Mouse (Mus musculus): ENCODE data around the gene Adm.

DNA sequence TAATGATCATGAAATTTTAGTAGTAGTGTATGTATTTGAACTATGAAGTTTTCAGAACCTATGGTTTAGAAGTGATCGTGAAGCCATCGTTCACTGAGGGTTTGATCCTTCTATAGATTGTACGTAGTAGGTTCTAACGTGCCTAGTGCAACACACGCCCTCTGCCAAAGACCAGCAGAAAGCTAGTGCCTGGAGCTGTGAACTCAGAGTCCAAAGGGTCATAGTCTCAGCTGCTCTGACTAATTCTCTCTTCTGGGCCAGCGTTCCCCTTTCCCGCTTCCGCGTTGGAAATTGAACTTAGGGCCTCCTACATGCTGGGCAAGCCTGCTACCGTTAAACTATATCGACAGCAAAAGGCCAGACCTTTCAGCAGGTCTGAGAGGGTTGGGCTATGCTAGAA, 11.7 kb upstream of the Adm start:
- TF ChIP-seq POLR2A (IDR thresholded peaks at IDR 0.05; ENCODE audit: insufficient read length, low read depth) (no peak), E2F4 (IDR thresholded peaks at IDR 0.05; ENCODE audit: insufficient read depth) (no peak), MYOG (IDR thresholded peaks at IDR 0.05; ENCODE audit: control insufficient read depth in 1 of 3, insufficient read depth in 1 of 3, insufficient read length in 2 of 3, low read depth in 2 of 3) (no peak), POLR2AphosphoS2 (IDR thresholded peaks at IDR 0.05; ENCODE audit: insufficient read length, low read depth) (no peak), REST (IDR thresholded peaks at IDR 0.05; ENCODE audit: insufficient read depth, insufficient read length) (no peak), MAX (IDR thresholded peaks at IDR 0.05; ENCODE audit: low read depth) (no peak), CEBPB (IDR thresholded peaks at IDR 0.05; ENCODE audit: insufficient read depth, poor library complexity, severe bottlenecking) (no peak), MYOD1 (IDR thresholded peaks at IDR 0.05; ENCODE audit: control insufficient read depth in 1 of 3, insufficient read length in 2 of 3, low read depth in 2 of 3) (no peak)

Measured in myocyte (in vitro differentiated cells).